Mouse (Mus musculus) common myeloid progenitor, adult 5-6 weeks (primary cell): ENCODE measurements around the gene Spry1. TPM values are rescaled to one million over a fixed set of nuclear protein-coding genes. Genes with fewer than 3 reads are reported as not detected.

ENCODE experiments used
- ATAC-seq: replicated peaks from 2 replicates; pipeline ENCODE4 v1.8.0; 2016; ENCODE audit warnings: low read depth, mild to moderate bottlenecking, moderate TSS enrichment, inconsistent platforms; ENCODE audit not compliant: poor library complexity, severe bottlenecking
- total RNA-seq: library from RNA; stranded (forward); fragments of 200-1000, 187-1606 nt; gene quantifications from 2 replicates; pipeline ENCODE4 v1.2.3, GENCODE M21; 2017

The Spry1 gene
- total RNA-seq, 1 experiment from 2014 or later: 4.8 TPM

DNA sequence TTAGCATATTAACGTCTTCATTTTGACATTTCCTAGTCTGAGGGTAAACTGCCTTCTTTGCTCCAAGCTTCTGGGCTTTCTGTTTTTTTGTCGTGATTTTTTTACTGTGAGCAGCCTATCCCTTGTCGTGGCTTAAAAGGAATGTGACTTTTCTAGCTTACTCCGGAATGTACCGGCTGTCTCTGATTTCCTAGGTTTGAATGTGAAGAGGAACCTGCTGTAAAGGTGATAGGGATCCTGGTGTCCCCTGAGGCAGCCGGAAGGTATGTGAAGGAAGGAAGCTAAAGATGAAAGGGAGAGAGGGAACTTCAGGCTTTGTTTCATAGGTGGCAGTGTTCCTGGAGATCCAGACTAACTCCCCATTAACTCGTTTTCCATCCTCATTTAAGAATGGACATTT lies 28.0 kb downstream of the Spry1 start:
- ATAC-seq: no peak

- ATAC-seq: no peak
These were observed 28.9 kb downstream of the Spry1 start for GRCm38 (mm10) chr3:37668652-37669051.

- no peak for ATAC-seq
These were observed 29.4 kb downstream of the Spry1 start for GRCm38 (mm10) chr3:37669100-37669499.

GRCm38 (mm10) chr3:37672266-37673040 lies 32.7 kb downstream of the Spry1 start:
- no peak for ATAC-seq

- ATAC-seq: no peak
These were observed 33.9 kb downstream of the Spry1 start for GRCm38 (mm10) chr3:37673513-37674261.

GRCm38 (mm10) chr3:37675056-37675525 lies 35.3 kb downstream of the Spry1 start:
- ATAC-seq: peak; percentile 75

GRCm38 (mm10) chr3:37676291-37676690 lies 36.5 kb downstream of the Spry1 start:
- ATAC-seq: no peak

DNA sequence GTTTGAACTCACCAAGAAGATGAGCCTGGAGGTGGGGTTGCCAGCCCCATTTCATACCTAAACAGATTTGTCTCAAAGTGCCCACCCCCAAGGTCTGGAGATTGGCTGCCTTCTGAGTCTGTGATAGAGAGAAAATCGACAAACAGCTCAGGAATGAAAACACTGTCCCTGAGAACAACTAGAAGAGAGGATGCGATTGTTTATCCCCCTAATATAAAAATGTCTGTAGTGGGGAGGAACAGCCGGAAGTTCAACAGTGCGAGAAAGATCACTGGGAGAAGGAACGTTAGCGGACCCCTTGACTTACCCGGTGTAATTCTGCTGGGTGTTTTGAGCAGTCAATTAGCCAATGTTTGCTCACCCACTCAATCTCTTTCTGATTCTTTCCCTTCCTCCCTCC lies 46.5 kb downstream of the Spry1 start:
- ATAC-seq: no peak

DNA sequence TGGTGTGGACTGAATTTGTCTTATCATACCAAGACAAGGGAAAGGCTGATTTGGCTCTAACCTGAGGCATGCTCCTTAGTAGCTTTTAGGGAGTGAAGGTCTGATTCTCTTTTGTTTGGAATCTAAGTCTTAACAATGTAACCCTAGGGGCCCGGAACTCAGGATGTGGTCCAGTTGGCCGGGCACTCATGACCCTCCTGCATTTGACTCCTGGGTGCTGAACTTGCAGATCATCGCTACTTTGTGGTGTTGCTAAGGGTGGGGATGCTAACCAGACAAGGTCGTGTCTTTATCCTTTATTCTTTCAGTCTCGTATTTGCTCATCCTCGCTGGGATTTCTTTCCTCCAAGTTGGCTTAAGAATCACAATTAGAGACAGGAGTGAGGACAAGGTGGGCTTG lies 47.0 kb downstream of the Spry1 start:
- 0 out of 2 replicates have a peak, but pooled peaks have one; percentile 3 for ATAC-seq

DNA sequence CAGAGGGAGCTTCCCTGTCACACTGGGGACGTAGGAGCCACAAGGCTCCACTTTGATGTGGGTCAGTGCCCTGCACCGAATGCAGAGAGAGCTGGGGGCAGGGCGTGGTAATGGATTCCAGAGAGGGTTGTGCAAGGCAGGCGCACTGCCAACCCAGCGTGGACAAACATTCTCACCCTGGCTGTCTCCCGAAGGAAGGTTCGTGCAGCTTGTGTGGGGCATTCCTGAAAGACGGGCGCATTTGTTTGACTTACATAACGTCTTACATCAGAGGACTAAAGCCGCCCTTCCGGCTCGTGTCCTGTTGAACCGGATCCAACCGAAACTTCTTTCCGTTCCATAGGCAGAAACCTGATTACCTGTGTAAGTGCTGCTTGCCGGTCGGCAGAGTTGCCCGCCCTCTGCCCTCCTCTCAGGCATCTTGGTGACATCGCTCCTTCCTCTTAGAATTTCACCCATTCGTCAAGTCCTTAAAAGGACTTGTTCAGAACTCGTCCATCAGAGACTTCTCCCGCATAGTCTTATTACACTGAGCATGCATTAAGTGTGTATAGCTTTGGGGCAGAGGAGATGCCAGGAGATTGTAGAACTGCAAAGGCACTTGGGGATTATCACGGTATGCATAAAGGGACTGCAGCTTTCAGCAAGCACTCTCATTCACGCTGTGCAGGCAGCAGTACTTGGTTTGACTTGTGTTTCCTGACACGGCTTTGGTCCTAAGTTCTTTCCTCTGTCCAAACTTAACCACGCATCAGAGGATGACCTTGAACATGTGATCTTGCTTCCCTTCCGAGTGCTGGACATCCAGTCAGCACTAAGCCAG lies 47.6 kb downstream of the Spry1 start:
- ATAC-seq: peak; percentile 47

- peak; percentile 62 for ATAC-seq
These were observed 53.2 kb downstream of the Spry1 start for GRCm38 (mm10) chr3:37692945-37693344.

- ATAC-seq: peak; percentile 87
These were observed 53.8 kb downstream of the Spry1 start for GRCm38 (mm10) chr3:37693552-37693951.

Other genes with a start within 250 kb of the Spry1 start
- gene Spata5, start 220.1 kb upstream of the Spry1 start, total RNA-seq: 174 and 222 TPM in 2 replicates
- 27.5 and 29.1 TPM in 2 replicates for gene Nudt6, start 219.7 kb upstream of the Spry1 start, total RNA-seq
- gene Gm5148, start 84.5 kb downstream of the Spry1 start, total RNA-seq: 47.1 and 54.4 TPM in 2 replicates